Mouse (Mus musculus) liver, embryonic 14.5 days (tissue): ENCODE results near the gene Ubxn6.

Source experiments
- CTCF ChIP-seq: IDR thresholded peaks from 2 replicates; pipeline ENCODE4 v1.5.1; 2016; ENCODE audit warnings: antibody characterized with exemption, low read depth, control low read depth
- EP300 ChIP-seq: IDR thresholded peaks from 2 replicates; pipeline ENCODE4 v1.6.1; 2016; ENCODE audit warnings: antibody characterized with exemption, low read depth

DNA sequence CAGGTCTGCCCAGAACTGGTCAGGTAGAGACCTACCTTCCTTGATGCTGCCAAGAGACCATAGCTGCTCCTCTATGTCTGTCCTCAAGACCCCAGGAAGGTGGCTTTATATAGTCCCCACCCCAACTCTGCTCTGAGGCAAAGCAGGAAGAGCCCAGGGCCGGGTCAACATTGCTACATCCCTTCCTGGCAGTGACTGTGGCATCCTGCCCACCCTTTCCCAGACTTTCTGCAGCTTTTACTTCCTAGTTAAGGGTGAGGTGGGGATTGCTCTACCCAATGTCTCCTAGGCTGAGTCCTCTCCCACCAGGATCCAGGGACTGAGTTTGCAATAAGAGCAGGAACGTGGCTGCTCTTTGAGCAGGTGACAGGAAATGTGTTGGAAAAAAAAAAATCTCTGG is 47.0 kb upstream of the Ubxn6 start, which contains the start of gene Lrg1:
- TF ChIP-seq CTCF (no peak), EP300 (no peak)
